ENCODE assay signal across 8 mouse cellular contexts in the genomic region with DNA sequence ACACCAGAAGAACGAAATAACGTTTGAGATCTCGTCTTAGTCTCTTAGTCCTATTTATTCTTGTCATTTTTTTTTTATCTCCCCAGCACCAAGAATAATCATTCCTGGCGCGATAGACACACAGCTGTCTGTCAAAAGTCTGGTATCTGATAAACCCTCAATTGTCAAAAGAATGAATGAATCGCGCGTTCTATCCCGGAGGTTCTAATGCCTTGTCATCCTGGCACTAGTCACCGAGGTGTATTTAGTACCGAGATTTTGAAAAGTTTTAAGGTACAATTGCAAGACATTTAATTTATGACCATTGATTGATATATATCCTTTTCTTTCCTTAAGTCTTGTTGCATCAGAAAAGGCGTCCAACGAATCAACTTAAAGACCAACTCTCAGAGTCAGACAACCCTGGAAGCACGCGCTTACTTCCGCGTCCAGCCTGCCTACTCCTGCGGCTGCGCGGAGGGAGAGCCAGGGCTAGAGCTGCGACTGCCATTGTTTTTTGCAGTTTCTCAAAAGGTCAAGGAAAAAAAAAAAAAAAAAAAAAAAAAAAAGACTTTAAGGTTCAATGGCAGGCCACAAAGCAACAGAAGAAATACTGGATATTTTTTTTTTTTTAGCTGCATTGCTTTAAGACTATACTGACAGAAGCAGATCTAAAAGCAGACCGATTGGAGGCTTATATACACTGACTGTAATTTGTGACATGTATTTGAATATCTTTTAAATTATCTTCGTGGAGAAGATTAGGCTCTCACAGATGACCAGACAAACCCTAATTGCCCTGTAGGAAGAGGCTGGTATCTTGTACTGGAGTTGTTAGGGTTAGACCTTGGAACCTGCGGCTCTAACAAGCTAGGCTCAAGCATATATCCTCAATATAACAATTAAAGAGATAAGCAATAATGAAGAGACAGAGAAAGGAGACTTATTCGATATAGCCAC. TPM values are rescaled to one million over a fixed set of nuclear protein-coding genes. Genes with fewer than 3 reads are reported as not detected.
A peak's percentile ranks its signal among the peaks of the same experiment; 100 is the strongest.
DNase-seq lines count a peak whose midpoint lies in the region; ATAC-seq and TF ChIP-seq lines count a peak whose summit lies in the region.

No protein-coding gene starts in this region.

- no peaks in the 10 kb centered on the region for H3K9me3 ChIP-seq in heart, embryonic 16.5 days (replicated peaks; ENCODE audit: control insufficient read depth, low read length)
- no peaks in the 10 kb centered on the region for H3K9me3 ChIP-seq in liver, embryonic 16.5 days (replicated peaks; ENCODE audit: control insufficient read depth, low read length)
- no peaks in the 10 kb centered on the region for H3K9me3 ChIP-seq in neural tube, embryonic 12.5 days

- no peak for TF ChIP-seq POLR2A in brain, embryonic 14.5 days (IDR thresholded peaks at IDR 0.05; ENCODE audit: borderline replicate concordance, extremely low read depth, insufficient read depth, insufficient read length, poor library complexity, severe bottlenecking)

- H3K4me3 ChIP-seq in heart, embryonic 16.5 days (ENCODE audit: low read length), result peak overlapping the region; percentile 95
- H3K4me3 ChIP-seq in liver, embryonic 16.5 days (ENCODE audit: low read depth, low read length), result peak overlapping the region; percentile 99
- H3K4me3 ChIP-seq in neural tube, embryonic 12.5 days, result peak overlapping the region; percentile 87

- no peak for TF ChIP-seq CTCF in brain, embryonic 14.5 days (IDR thresholded peaks at IDR 0.05; ENCODE audit: borderline replicate concordance, extremely low read depth, insufficient read depth, insufficient read length)

- H3K27ac ChIP-seq in heart, embryonic 16.5 days (ENCODE audit: low read length), result peak overlapping the region; percentile 98
- peak overlapping the region; percentile 96 for H3K27ac ChIP-seq in liver, embryonic 16.5 days (ENCODE audit: low read length)
- H3K27ac ChIP-seq in neural tube, embryonic 12.5 days, result no peak overlapping the region

- peak; percentile 51 for ATAC-seq in erythroid progenitor cell, adult 5-6 weeks (replicated peaks; ENCODE audit: low FRiP score, poor library complexity, severe bottlenecking)
- no peak; the same call in 1 of the 2 replicates for ATAC-seq in heart, embryonic 16.5 days (replicated peaks; ENCODE audit: extremely low read depth, insufficient read depth, low FRiP score)
- peak; percentile 51; the same call in 1 of the 2 replicates for ATAC-seq in liver, embryonic 16.5 days (ENCODE audit: low read depth)
- ATAC-seq in neural tube, embryonic 12.5 days (ENCODE audit: low FRiP score, low read depth), result peak; percentile 69

- peak; percentile 45 to 51 for DNase-seq in CD8-positive naive resting alpha-beta T cell, adult 2 months (ENCODE audit: low read depth in 2 of 2, low spot score in 2 of 2)
- DNase-seq in brain, embryonic 14.5 days (ENCODE audit: low read depth), result peak; percentile 93
- DNase-seq in kidney, postnatal 36 days, result peak; percentile 81 to 85
- DNase-seq in testis, postnatal 10 days (ENCODE audit: low spot score), result peak; percentile 75

- H3K4me2 ChIP-seq in heart, embryonic 16.5 days (ENCODE audit: low read depth, low read length), result peak overlapping the region; percentile 86
- H3K4me2 ChIP-seq in liver, embryonic 16.5 days (ENCODE audit: low read depth, low read length), result peak overlapping the region; percentile 70
- peak overlapping the region; percentile 87 for H3K4me2 ChIP-seq in neural tube, embryonic 12.5 days (replicated peaks)

- H3K4me1 ChIP-seq in heart, embryonic 16.5 days (ENCODE audit: control insufficient read depth, insufficient read depth, low read length), result peaks cover 26% of the 10 kb centered on the region
- peaks cover 22% of the 10 kb centered on the region for H3K4me1 ChIP-seq in liver, embryonic 16.5 days (ENCODE audit: control insufficient read depth, low read depth, low read length)
- H3K4me1 ChIP-seq in neural tube, embryonic 12.5 days, result peaks cover 16% of the 10 kb centered on the region

- peak overlapping the region; percentile 60; the same call in 1 of the 2 replicates for H3K9ac ChIP-seq in heart, embryonic 16.5 days (ENCODE audit: low read length)
- peak overlapping the region; percentile 98 for H3K9ac ChIP-seq in liver, embryonic 16.5 days (ENCODE audit: low read depth, low read length)
- H3K9ac ChIP-seq in neural tube, embryonic 12.5 days, result no peak overlapping the region

- H3K27me3 ChIP-seq in heart, embryonic 16.5 days (ENCODE audit: control insufficient read depth, insufficient read depth, low read length), result no peaks in the 10 kb centered on the region
- H3K27me3 ChIP-seq in liver, embryonic 16.5 days (ENCODE audit: control insufficient read depth, insufficient read depth, low read depth, low read length), result no peaks in the 10 kb centered on the region; the same call in 1 of the 2 replicates
- no peaks in the 10 kb centered on the region for H3K27me3 ChIP-seq in neural tube, embryonic 12.5 days (replicated peaks)

- WGBS in heart, embryonic 16.5 days, result 12% methylated on average over 25 of the region's 25 CpGs
- 11% methylated on average over 25 of the region's 25 CpGs for whole genome bisulfite sequencing in liver, embryonic 16.5 days (ENCODE audit: insufficient replicate concordance)
- 12% methylated on average over 25 of the region's 25 CpGs for WGBS in neural tube, embryonic 12.5 days

- 0 out of 2 replicates have a peak, but pooled peaks cover 5% of the 10 kb centered on the region for H3K36me3 ChIP-seq in heart, embryonic 16.5 days (ENCODE audit: control insufficient read depth, insufficient read depth)
- no peaks in the 10 kb centered on the region; the same call in 1 of the 2 replicates for H3K36me3 ChIP-seq in liver, embryonic 16.5 days (ENCODE audit: control insufficient read depth, insufficient read depth)
- peaks cover 8% of the 10 kb centered on the region; the same call in 1 of the 2 replicates for H3K36me3 ChIP-seq in neural tube, embryonic 12.5 days

RNA-seq across cellular contexts. Expression of a gene that starts 0.6 kb away (rescaled TPM):
- polyA plus RNA-seq in brain, embryonic 14.5 days (2012; rRNA removed), result 32.8 and 41.3 TPM in 2 replicates
- 27.8 and 73.8 TPM in 2 replicates for total RNA-seq in erythroid progenitor cell, adult 5-6 weeks (2015; ENCODE audit: low replicate concordance)
- 43.5 and 52.1 TPM in 2 replicates for total RNA-seq in erythroid progenitor cell, adult 5-6 weeks (2017; ENCODE audit: low replicate concordance)
- polyA plus RNA-seq in heart, embryonic 16.5 days (2015; fragmentation: Nextera tagmentation; extraction: Ambion mirVana), result 17.1 and 17.9 TPM in 2 replicates
- 8.6 and 9.5 TPM in 2 replicates for polyA plus RNA-seq in liver, embryonic 16.5 days (2015; fragmentation: Nextera tagmentation; extraction: Ambion mirVana)
- 22.6 and 22.7 TPM in 2 replicates for polyA plus RNA-seq in neural tube, embryonic 12.5 days (2016; fragmentation: Nextera tagmentation; extraction: Ambion mirVana)
